ENCODE assay signal across 9 mouse cellular contexts in genomic region chr3:54755145-54756041, GRCm38 (mm10). TPM values are rescaled to one million over a fixed set of nuclear protein-coding genes. Genes with fewer than 3 reads are reported as not detected.
DNase-seq lines count a peak whose midpoint lies in the region; ATAC-seq and TF ChIP-seq lines count a peak whose summit lies in the region.
"Had no signal": no experiment of that assay in that cellular context is flagged by ENCODE, and none has a peak within 500 bp of the region (broad histone marks: within the 10 kb centered on the region; RNA-seq: fewer than 3 reads in every experiment).

Smad9 (plus strand) TSS chr3:54755582.

- peak within 1 kb of the TSS; percentile 63 for H3K9ac ChIP-seq in forebrain, embryonic 14.5 days (ENCODE audit: low read length)
- peak within 1 kb of the TSS; percentile 53 for H3K9ac ChIP-seq in heart, postnatal 0 days (replicated peaks; ENCODE audit: low read depth, low read length)
- peak within 1 kb of the TSS; percentile 36; the same call in 1 of the 2 replicates for H3K9ac ChIP-seq in liver, embryonic 16.5 days (ENCODE audit: low read depth, low read length)

- TF ChIP-seq CTCF in C2C12 (IDR thresholded peaks at IDR 0.05; ENCODE audit: control insufficient read depth, insufficient read depth, insufficient read length): no peak
- no peak for TF ChIP-seq CTCF in heart, postnatal 0 days (IDR thresholded peaks at IDR 0.05; ENCODE audit: low read depth)
- no peak for TF ChIP-seq CTCF in olfactory bulb, adult 2 months (IDR thresholded peaks at IDR 0.05; ENCODE audit: insufficient read depth, low read depth, low read length)

- peak within 1 kb of the TSS; percentile 47 for H3ac ChIP-seq in C2C12 (ENCODE audit: control insufficient read depth, insufficient read length, low read depth)

- no peaks in the 10 kb centered on the region for H3K79me3 ChIP-seq in C2C12 (ENCODE audit: low read depth)

- no peaks in the 10 kb centered on the region for H3K9me3 ChIP-seq in forebrain, embryonic 14.5 days (replicated peaks; ENCODE audit: control insufficient read depth, low read length)
- no peaks in the 10 kb centered on the region for H3K9me3 ChIP-seq in heart, postnatal 0 days (replicated peaks; ENCODE audit: control insufficient read depth, low read length)
- H3K9me3 ChIP-seq in liver, embryonic 16.5 days (replicated peaks; ENCODE audit: control insufficient read depth, low read length): no peaks in the 10 kb centered on the region

- TF ChIP-seq EP300 in heart, postnatal 0 days (IDR thresholded peaks at IDR 0.05; ENCODE audit: low read depth): no peak

- H3K27me3 ChIP-seq in C2C12 (ENCODE audit: control insufficient read depth, insufficient read depth, insufficient read length): no peaks in the 10 kb centered on the region
- H3K27me3 ChIP-seq in forebrain, embryonic 14.5 days (replicated peaks; ENCODE audit: control insufficient read depth, insufficient read depth, low read length): 0 out of 2 replicates have a peak, but pooled peaks cover 6% of the 10 kb centered on the region
- no peaks in the 10 kb centered on the region for H3K27me3 ChIP-seq in heart, postnatal 0 days (ENCODE audit: control insufficient read depth, insufficient read depth, low read length)
- H3K27me3 ChIP-seq in liver, embryonic 16.5 days (ENCODE audit: control insufficient read depth, insufficient read depth, low read depth, low read length): peaks cover 27% of the 10 kb centered on the region

- under 1% methylated on average over 65 of the region's 66 CpGs for WGBS in forebrain, embryonic 14.5 days
- under 1% methylated on average over 59 of the region's 66 CpGs for WGBS in heart, postnatal 0 days
- under 1% methylated on average over 66 of the region's 66 CpGs for WGBS in liver, embryonic 16.5 days (ENCODE audit: insufficient replicate concordance)
- under 1% methylated on average over 66 of the region's 66 CpGs for WGBS in olfactory bulb, adult 2 months

- peaks cover under 1% of the 10 kb centered on the region for H3K36me3 ChIP-seq in C2C12 (ENCODE audit: control insufficient read depth, insufficient read depth)
- peaks cover 12% of the 10 kb centered on the region for H3K36me3 ChIP-seq in forebrain, embryonic 14.5 days (ENCODE audit: control insufficient read depth, insufficient read depth, low read length)
- H3K36me3 ChIP-seq in heart, postnatal 0 days (replicated peaks; ENCODE audit: control insufficient read depth, insufficient read depth, low read length): peaks cover 5% of the 10 kb centered on the region; the same call in 1 of the 2 replicates
- no peaks in the 10 kb centered on the region; the same call in 1 of the 2 replicates for H3K36me3 ChIP-seq in liver, embryonic 16.5 days (ENCODE audit: control insufficient read depth, insufficient read depth)

- peak; percentile 70 for DNase-seq in forebrain, embryonic 14.5 days (ENCODE audit: low spot score)
- DNase-seq in heart, postnatal 0 days (ENCODE audit: low spot score): peak; percentile 64
- DNase-seq in kidney, postnatal 4 days: peak; percentile 75 to 84

- peaks cover 6% of the 10 kb centered on the region for H3K4me1 ChIP-seq in forebrain, embryonic 14.5 days (ENCODE audit: control insufficient read depth, insufficient read depth, low read length)
- 0 out of 2 replicates have a peak, but pooled peaks cover 4% of the 10 kb centered on the region for H3K4me1 ChIP-seq in heart, postnatal 0 days (ENCODE audit: control insufficient read depth, insufficient read depth)
- no peaks in the 10 kb centered on the region for H3K4me1 ChIP-seq in liver, embryonic 16.5 days (ENCODE audit: control insufficient read depth, low read depth, low read length)
- peaks cover 3% of the 10 kb centered on the region; the same call in 1 of the 2 replicates for H3K4me1 ChIP-seq in olfactory bulb, adult 2 months (ENCODE audit: control insufficient read depth, insufficient read depth, low read length)

- H3K4me2 ChIP-seq in forebrain, embryonic 14.5 days (ENCODE audit: low read length): peak within 1 kb of the TSS; percentile 100
- peak within 1 kb of the TSS; percentile 92 for H3K4me2 ChIP-seq in heart, postnatal 0 days (ENCODE audit: low read depth, low read length)
- H3K4me2 ChIP-seq in liver, embryonic 16.5 days (ENCODE audit: low read depth, low read length): peak within 1 kb of the TSS; percentile 69

- peak within 1 kb of the TSS; percentile 28 for H3K4me3 ChIP-seq in C2C12 (ENCODE audit: insufficient read depth, poor library complexity, severe bottlenecking)
- peak within 1 kb of the TSS; percentile 60 for H3K4me3 ChIP-seq in forebrain, embryonic 14.5 days (ENCODE audit: low read depth, low read length)
- peak within 1 kb of the TSS; percentile 63 for H3K4me3 ChIP-seq in heart, postnatal 0 days (ENCODE audit: low read depth, low read length)
- peak within 1 kb of the TSS; percentile 53 for H3K4me3 ChIP-seq in liver, embryonic 16.5 days (ENCODE audit: low read depth, low read length)
- H3K4me3 ChIP-seq in olfactory bulb, adult 2 months (ENCODE audit: insufficient read depth, low read depth, low read length): peak within 1 kb of the TSS; percentile 76

- no peak within 1 kb of the TSS for H3K27ac ChIP-seq in forebrain, embryonic 14.5 days (ENCODE audit: low read depth, low read length)
- H3K27ac ChIP-seq in heart, postnatal 0 days (ENCODE audit: low read depth): peak within 1 kb of the TSS; percentile 28
- H3K27ac ChIP-seq in liver, embryonic 16.5 days (ENCODE audit: low read length): no peak within 1 kb of the TSS
- H3K27ac ChIP-seq in olfactory bulb, adult 2 months (ENCODE audit: insufficient read depth, low read depth, low read length): no peak within 1 kb of the TSS

- H3K79me2 ChIP-seq in C2C12 (ENCODE audit: control insufficient read depth, insufficient read depth): no peaks in the 10 kb centered on the region

- TF ChIP-seq POLR2A in olfactory bulb, adult 2 months (IDR thresholded peaks at IDR 0.05; ENCODE audit: insufficient read depth, low read depth, low read length): no peak

- ATAC-seq in cerebellum, adult (ENCODE audit: insufficient number of reproducible peaks, low FRiP score, low TSS enrichment): peak; percentile 78
- ATAC-seq in forebrain, embryonic 14.5 days: peak; percentile 86
- ATAC-seq in heart, postnatal 0 days (ENCODE audit: insufficient read depth, low read depth): peak; percentile 87
- peak; percentile 58 for ATAC-seq in liver, embryonic 16.5 days (ENCODE audit: low read depth)
- ATAC-seq in inflammation-experienced regulatory T-cells, adult 6 months: no peak

TF ChIP-seq in C2C12, 6 proteins besides CTCF, POLR2A, EP300 and RAD21:
- no peak for TF ChIP-seq USF1 (IDR thresholded peaks at IDR 0.05; ENCODE audit: low read depth)
- TF ChIP-seq CEBPB (IDR thresholded peaks at IDR 0.05; ENCODE audit: low read depth): no peak
- no peak for TF ChIP-seq MYOD1 (IDR thresholded peaks at IDR 0.05; ENCODE audit: control insufficient read depth, insufficient read length, low read depth)
- TF ChIP-seq MAX (IDR thresholded peaks at IDR 0.05): no peak
- no peak for TF ChIP-seq MYOG (IDR thresholded peaks at IDR 0.05; ENCODE audit: control insufficient read depth, extremely low read depth, insufficient read length)
- no peak for TF ChIP-seq FOSL1 (IDR thresholded peaks at IDR 0.05; ENCODE audit: insufficient read depth, low read length, poor library complexity, severe bottlenecking)

RNA-seq across cellular contexts. Expression of gene Smad9, which starts in this region (rescaled TPM):
- polyA plus RNA-seq in C2C12 (2012; fragmentation: generic; extraction: Trizol): 2.5 TPM
- polyA plus RNA-seq in forebrain, embryonic 14.5 days (2014; fragmentation: Nextera tagmentation; extraction: Ambion mirVana): 0.17 and 0.30 TPM in 2 replicates
- total RNA-seq in heart, postnatal 0 days (2014; rRNA removed; ENCODE audit: low replicate concordance): 0.69 and 1.0 TPM in 2 replicates
- 0.27 and 0.30 TPM in 2 replicates for polyA plus RNA-seq in heart, postnatal 0 days (2015; fragmentation: Nextera tagmentation; extraction: Ambion mirVana)
- polyA plus RNA-seq in liver, embryonic 16.5 days (2015; fragmentation: Nextera tagmentation; extraction: Ambion mirVana): 0.04 and 0.05 TPM in 2 replicates
- polyA plus RNA-seq in olfactory bulb, adult 2 months (2012; ENCODE audit: insufficient read depth, insufficient read length, low replicate concordance, missing spikeins): not detected in 2 replicates
- not detected for polyA plus RNA-seq in inflammation-experienced regulatory T-cells, adult 6 months (2017; shearing (Covaris generic))
- polyA plus RNA-seq: G1E had no signal

Comparison
In these comparisons a context has a peak if more than half of its experiments do, and no peak if none do; other contexts are left out.
1. Peak in DNase-seq, ATAC-seq, H3K4me3 ChIP-seq, H3K9ac ChIP-seq and H3K4me2 ChIP-seq in forebrain, embryonic 14.5 days; RNA of the gene not detected or under 1 TPM.
2. Peak in ATAC-seq, H3K4me3 ChIP-seq, H3K9ac ChIP-seq and H3K4me2 ChIP-seq in liver, embryonic 16.5 days; RNA of the gene not detected or under 1 TPM.